Mouse (Mus musculus): ENCODE results near the gene Pde4d.
"Not testable (repeated sequence)": the region's sequence is repeated elsewhere in the genome, so short reads cannot be mapped to it uniquely, and the experiment has no call there.

The Pde4d gene

GRCm38 (mm10) chr13:108686262-108686661 lies 236.5 kb downstream of the Pde4d start:
- in situ Hi-C loops (cut with MboI, MseI): no loop called here

DNA sequence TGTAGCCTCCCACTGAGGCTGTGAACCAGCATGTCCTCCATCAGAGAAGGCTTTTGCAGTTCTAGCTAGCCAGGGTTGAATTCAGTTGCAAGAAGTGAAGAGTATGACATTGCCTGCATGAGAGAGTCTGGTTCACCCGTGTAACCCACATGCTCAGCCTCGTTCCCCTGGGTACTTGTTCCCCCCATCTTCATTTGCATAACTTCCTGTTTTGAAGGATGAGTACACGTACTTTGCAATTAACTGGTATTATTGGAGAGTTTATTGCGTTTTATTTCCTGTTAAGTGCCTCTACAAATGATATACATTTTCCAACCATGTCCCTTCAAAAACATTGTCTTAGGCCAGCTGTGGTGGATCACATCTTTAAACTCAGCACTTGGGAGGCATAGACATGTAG lies 237.1 kb downstream of the Pde4d start:
- in situ Hi-C loops (cut with MboI, MseI): no loop called here

GRCm38 (mm10) chr13:108692883-108693550 lies 243.3 kb downstream of the Pde4d start:
- in situ Hi-C loops (cut with MboI, MseI): loop anchor here (10.0 kb wide), 1 partner anchor 82 kb away; no protein-coding TSS in a partner anchor

GRCm38 (mm10) chr13:108705441-108705840 lies 255.7 kb downstream of the Pde4d start:
- in situ Hi-C loops (cut with MboI, MseI): no loop called here

DNA sequence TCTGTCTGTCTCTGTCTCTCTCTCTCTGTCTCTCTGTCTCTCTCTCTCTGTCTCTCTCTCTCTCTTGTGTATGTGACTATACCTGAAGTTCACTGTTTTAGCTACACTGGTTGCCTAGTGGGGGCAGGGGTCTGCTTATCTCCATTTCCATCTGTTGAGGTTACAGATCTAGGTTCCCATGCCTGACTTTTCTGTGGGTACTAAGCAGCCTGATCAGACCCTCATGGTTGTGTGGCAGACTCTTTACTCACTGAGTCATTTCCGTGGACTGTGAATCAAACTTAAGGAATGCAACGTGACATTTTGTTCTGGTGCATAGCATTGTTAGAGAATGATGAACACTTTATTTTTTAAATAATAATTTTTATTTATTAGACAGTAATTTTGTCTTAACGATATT lies 264.3 kb downstream of the Pde4d start:
- in situ Hi-C loops (cut with MboI, MseI): no loop called here

DNA sequence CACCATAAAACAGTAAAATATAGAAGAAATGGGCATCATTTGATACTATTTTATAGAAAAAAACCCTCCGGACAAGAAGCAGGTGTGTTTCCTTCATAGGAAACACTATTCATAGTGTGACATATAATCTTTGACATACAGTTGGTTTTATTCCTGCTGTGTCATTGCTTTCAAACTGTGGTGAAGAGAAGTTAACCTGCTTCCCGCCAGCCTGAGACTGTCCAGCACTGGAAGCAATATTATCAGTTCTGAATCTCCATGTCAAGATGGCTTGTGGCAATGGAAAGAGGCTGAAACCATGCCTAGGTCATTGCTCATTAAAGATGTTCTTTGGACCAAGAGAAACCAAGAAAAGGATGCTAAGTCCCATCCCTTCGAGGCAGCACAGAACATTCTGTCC lies 265.3 kb downstream of the Pde4d start:
- in situ Hi-C loops (cut with MboI, MseI): no loop called here

DNA sequence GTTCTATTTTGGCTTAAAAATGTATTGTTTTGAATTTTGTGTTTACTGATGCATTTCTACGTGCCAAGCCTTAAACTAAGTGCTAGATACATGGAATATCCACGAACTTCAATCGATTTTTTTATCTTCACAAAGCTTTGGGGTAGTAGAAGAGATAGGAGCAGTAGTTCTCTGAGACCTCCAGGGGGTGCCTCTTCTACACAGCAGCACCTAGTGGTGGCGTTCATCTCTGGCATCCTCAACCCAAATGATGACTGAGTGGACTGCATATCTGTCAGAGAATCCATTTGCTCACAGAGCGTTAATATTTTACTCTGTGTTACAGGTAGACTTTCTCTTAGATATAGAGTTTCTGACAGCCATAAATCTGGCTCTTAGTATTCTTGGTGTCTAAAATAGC lies 272.5 kb downstream of the Pde4d start:
- in situ Hi-C loops (cut with MboI, MseI): no loop called here

- in situ Hi-C loops (cut with MboI, MseI): not testable (repeated sequence)
These were observed 284.6 kb downstream of the Pde4d start for GRCm38 (mm10) chr13:108734356-108734755.

- in situ Hi-C loops (cut with MboI, MseI): no loop called here
These were observed 301.6 kb downstream of the Pde4d start for GRCm38 (mm10) chr13:108751155-108751840.

- in situ Hi-C loops (cut with MboI, MseI): no loop called here
These were observed 307.7 kb downstream of the Pde4d start for GRCm38 (mm10) chr13:108757477-108757876.

GRCm38 (mm10) chr13:108758331-108758730 lies 308.6 kb downstream of the Pde4d start:
- in situ Hi-C loops (cut with MboI, MseI): no loop called here

- in situ Hi-C loops (cut with MboI, MseI): no loop called here
These were observed 309.4 kb downstream of the Pde4d start for GRCm38 (mm10) chr13:108759140-108759539.

- in situ Hi-C loops (cut with MboI, MseI): no loop called here
These were observed 313.5 kb downstream of the Pde4d start for GRCm38 (mm10) chr13:108763295-108763694.

- in situ Hi-C loops (cut with MboI, MseI): no loop called here
These were observed 316.4 kb downstream of the Pde4d start for GRCm38 (mm10) chr13:108766020-108766727.

- in situ Hi-C loops (cut with MboI, MseI): loop anchor here (10.0 kb wide), 1 partner anchor 75 kb away; no protein-coding TSS in a partner anchor
These were observed 319.8 kb downstream of the Pde4d start for GRCm38 (mm10) chr13:108769465-108770056.

GRCm38 (mm10) chr13:108772386-108772785 lies 322.6 kb downstream of the Pde4d start:
- in situ Hi-C loops (cut with MboI, MseI): loop anchor here (10.0 kb wide), 1 partner anchor 78 kb away; no protein-coding TSS in a partner anchor

- in situ Hi-C loops (cut with MboI, MseI): loop anchor here (10.0 kb wide), 1 partner anchor 80 kb away; no protein-coding TSS in a partner anchor
These were observed 325.2 kb downstream of the Pde4d start for GRCm38 (mm10) chr13:108774981-108775380.

DNA sequence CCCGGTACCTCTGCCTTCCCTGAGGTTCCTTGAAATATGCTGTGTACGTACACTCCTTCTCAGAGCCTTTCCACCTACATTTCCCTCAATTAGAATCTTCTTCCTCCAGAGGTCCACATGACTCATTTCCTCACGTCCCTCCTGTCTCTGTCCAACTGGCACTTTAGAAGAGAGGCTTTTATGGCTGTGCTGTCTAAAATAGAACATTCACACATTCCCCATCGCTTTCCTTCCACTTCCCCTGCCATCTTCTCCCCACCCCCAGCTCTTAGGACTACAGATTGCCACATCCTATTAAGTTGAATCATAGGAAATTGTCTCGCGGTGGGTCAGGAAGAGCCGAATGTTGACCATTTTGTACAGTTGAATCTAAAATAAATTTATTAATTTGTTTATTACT lies 326.1 kb downstream of the Pde4d start:
- in situ Hi-C loops (cut with MboI, MseI): loop anchor here (10.0 kb wide), 1 partner anchor 81 kb away; no protein-coding TSS in a partner anchor

- in situ Hi-C loops (cut with MboI, MseI): not testable (repeated sequence)
These were observed 347.9 kb downstream of the Pde4d start for GRCm38 (mm10) chr13:108797620-108798019.

DNA sequence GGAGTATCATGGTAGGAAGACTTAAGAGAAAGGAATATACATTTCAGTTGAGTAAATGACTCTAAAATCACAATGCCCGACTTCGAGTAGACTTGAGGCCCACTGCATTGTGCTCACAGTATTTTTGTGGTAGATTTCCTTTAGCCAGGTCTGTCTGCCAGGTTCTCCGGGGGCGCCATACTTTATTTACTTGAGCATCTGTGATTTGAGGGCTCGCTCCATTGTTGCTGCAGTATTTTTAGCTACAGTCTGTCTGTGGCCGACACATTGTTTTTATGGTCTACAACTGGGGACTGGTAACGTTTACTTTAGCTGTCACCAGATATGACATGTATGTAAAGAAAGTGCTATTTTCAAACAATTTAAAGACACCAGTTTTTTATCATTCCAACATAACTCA lies 359.4 kb downstream of the Pde4d start:
- in situ Hi-C loops (cut with MboI, MseI): no loop called here

DNA sequence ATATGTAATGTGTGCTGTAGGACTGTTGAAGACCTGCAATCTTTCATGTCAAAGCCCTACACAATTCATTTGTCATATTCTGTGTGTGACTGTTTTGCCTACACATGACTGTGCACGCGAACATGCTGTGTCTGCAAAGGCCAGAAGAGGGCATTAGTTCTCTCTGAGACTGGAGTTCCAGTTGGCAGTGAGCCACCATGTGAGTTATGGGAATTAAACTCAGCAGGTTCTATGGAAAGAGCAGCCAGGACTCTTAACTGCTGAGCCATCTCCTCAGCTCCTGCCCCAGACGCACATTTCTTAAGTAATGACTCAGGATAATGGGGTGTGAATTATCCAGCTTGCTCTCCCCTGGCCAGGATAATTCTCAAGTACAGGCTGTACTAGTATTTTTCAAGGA lies 363.2 kb downstream of the Pde4d start:
- in situ Hi-C loops (cut with MboI, MseI): no loop called here

GRCm38 (mm10) chr13:108819846-108820408 lies 370.2 kb downstream of the Pde4d start:
- in situ Hi-C loops (cut with MboI, MseI): no loop called here

All from regulatory T cell (primary cell).